Mouse (Mus musculus) bone marrow macrophage, adult 2 months (primary cell): ENCODE results near the gene Ip6k3. TPM values are rescaled to one million over a fixed set of nuclear protein-coding genes. Genes with fewer than 3 reads are reported as not detected.

ENCODE experiments used
- H3K27ac ChIP-seq: 2 replicates; pipeline ENCODE4 v1.5.1; 2012; ENCODE audit warnings: low read depth, low read length; ENCODE audit not compliant: insufficient read depth
- H3K4me1 ChIP-seq: 2 replicates; pipeline ENCODE4 v1.6.1; 2012; ENCODE audit warnings: low read length; ENCODE audit not compliant: control insufficient read depth, insufficient read depth
- H3K4me3 ChIP-seq: 2 replicates; pipeline ENCODE4 v1.5.1; 2012; ENCODE audit warnings: mild to moderate bottlenecking, low read length, moderate library complexity; ENCODE audit not compliant: insufficient read depth
- CTCF ChIP-seq: IDR thresholded peaks from 2 replicates; pipeline ENCODE4 v1.5.1; 2012; ENCODE audit warnings: low read depth, mild to moderate bottlenecking, low read length, moderate library complexity
- POLR2A ChIP-seq: IDR thresholded peaks from 2 replicates; pipeline ENCODE4 v1.6.1; 2012; ENCODE audit warnings: mild to moderate bottlenecking, low read depth, low read length, borderline replicate concordance
- polyA plus RNA-seq: library from polyadenylated mRNA; stranded (reverse); fragments of >200 nt; gene quantifications from 2 replicates; pipeline ENCODE4 v1.2.4, GENCODE M21; 2012; ENCODE audit not compliant: missing spikeins, insufficient read depth, insufficient read length

The Ip6k3 gene
- polyA plus RNA-seq, 1 experiment = not detected

GRCm38 (mm10) chr17:27172459-27172858 is 4.9 kb upstream of the Ip6k3 start:
- no peak for TF ChIP-seq POLR2A
- TF ChIP-seq CTCF = no peak
- Histone ChIP-seq H3K4me1 (peaks cover 51% of the 10 kb centered on the region), H3K27ac (0 out of 2 replicates have a peak overlapping the region, but pooled peaks have one; percentile 92)

DNA sequence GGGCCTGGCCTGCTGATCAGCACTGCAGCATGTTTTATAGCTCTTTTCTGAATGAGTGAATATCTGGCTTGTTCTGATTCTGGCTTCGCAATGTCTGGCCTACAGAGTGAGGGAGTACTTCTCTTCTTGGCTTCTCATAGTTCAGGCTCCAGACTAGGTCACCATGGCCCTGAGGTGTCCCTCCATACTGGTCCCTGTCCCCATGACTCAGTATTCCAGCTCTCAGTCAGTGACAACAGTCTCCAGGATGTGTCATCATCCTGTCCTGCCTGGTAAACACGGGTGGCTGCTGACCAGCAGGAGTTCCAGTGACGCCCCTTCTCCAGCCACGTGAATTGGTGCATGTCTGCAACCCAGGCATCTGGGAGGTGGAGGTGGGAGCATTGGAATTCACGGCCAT is 3.5 kb upstream of the Ip6k3 start:
- peaks cover 51% of the 10 kb centered on the region for H3K4me1 ChIP-seq
- 0 out of 2 replicates have a peak overlapping the region, but pooled peaks have one; percentile 21 for H3K27ac ChIP-seq
- TF ChIP-seq POLR2A = no peak
- no peak for TF ChIP-seq CTCF
- H3K4me3 ChIP-seq = no peak overlapping the region

More at GRCm38 (mm10) chr17:27172459-27172858, 4.9 kb upstream of the Ip6k3 start:
- H3K4me3 ChIP-seq = no peak overlapping the region

GRCm38 (mm10) chr17:27169952-27170695 is 2.5 kb upstream of the Ip6k3 start:
- no peak overlapping the region for H3K4me3 ChIP-seq
- TF ChIP-seq CTCF (no peak), POLR2A (no peak)
- peaks cover 53% of the 10 kb centered on the region for H3K4me1 ChIP-seq
- peak overlapping the region; percentile 21; the same call in 1 of the 2 replicates for H3K27ac ChIP-seq

DNA sequence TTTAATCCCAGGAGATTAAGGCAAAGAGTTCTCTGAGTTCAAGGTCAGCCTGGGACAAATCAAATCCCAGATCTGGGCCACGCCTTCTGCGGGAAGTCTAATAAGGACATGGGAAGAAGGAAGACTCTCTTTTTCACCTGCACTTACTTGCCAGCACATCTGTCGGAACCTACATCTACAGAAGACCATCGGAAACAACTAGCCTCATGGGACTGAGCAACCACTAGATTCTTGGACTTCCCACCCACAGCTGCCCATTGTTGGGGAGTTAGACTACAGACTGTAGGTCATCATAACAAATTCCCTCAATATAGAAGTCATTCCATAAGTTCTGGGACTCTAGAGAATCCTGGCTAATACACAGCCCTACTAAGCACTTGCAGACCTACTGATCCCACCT is 974 bp upstream of the Ip6k3 start:
- H3K4me3 ChIP-seq = no peak overlapping the region
- TF ChIP-seq CTCF (no peak), POLR2A (no peak)
- H3K27ac ChIP-seq = no peak overlapping the region
- peaks cover 40% of the 10 kb centered on the region for H3K4me1 ChIP-seq

DNA sequence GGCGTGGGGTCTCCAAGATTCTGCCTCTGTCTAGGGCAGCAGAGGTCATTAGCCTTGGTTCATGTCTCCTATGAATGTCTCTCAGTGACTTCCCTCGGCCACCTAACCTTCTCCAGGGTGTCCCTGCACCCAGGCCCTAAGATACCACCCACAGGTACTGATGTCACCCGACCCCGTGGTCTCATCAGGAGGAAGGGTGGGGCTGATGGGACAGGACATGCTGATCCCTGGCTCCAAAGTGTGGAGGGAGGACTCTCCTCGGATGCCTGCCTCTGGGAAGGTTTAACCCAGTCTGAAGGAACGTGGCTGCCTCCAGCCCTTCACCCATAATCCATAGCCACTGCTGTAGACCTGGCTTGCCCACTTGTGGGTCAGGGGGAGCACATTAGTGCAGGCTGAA is 694 bp downstream of the Ip6k3 start:
- TF ChIP-seq CTCF (no peak), POLR2A (no peak)
- H3K27ac ChIP-seq = no peak overlapping the region
- H3K4me3 ChIP-seq = no peak overlapping the region
- peaks cover 27% of the 10 kb centered on the region for H3K4me1 ChIP-seq

GRCm38 (mm10) chr17:27165054-27165773 is 2.4 kb downstream of the Ip6k3 start:
- Histone ChIP-seq H3K27ac (no peak overlapping the region), H3K4me1 (peaks cover 14% of the 10 kb centered on the region), H3K4me3 (no peak overlapping the region)
- TF ChIP-seq CTCF = peak; percentile 40; the same call in 1 of the 2 replicates
- no peak for TF ChIP-seq POLR2A

DNA sequence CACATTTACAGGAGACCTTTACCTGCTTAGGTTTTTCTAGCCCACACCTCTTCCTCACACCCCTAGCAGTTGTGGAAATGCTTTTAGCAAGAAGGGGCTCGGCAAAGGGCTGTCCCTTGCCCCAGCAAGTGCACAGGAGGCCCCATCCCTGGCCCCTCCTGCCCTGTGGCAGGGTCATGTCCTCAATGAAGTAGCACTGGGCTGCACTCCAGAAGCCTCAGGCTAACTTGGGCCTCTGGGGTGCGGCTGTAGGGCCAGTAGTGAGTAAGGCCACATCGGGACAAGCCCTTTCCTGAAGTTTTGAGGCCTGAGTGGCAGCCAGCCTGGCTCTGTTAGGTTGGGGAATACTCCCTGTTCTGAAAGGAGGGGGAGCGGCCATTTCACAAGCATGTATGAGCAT is 6.7 kb downstream of the Ip6k3 start:
- Histone ChIP-seq H3K4me1 (peaks cover 3% of the 10 kb centered on the region; the same call in 1 of the 2 replicates), H3K4me3 (no peak overlapping the region), H3K27ac (no peak overlapping the region)
- TF ChIP-seq POLR2A = no peak
- no peak for TF ChIP-seq CTCF

DNA sequence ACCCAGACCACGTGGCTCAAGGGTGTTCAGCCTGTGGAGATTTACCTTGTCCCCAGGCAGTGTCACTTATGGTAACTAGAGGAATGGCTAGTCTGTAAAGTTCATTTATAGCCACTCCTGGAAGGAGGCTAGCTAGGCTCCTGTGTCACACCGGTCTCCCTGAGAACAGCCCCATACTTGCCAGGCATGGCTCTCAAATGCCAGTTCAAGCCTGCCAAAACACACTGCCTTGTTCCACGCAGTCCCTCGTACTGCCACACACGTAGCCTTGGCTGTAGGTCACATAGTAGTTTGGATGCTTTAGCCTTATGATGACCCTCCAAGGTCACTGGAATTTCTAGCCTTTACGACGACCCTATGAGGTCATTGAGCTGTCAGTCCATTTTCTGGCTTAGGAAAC is 8.4 kb downstream of the Ip6k3 start:
- Histone ChIP-seq H3K4me1 (no peaks in the 10 kb centered on the region), H3K27ac (no peak overlapping the region), H3K4me3 (no peak overlapping the region)
- TF ChIP-seq POLR2A (no peak), CTCF (no peak)

GRCm38 (mm10) chr17:27158439-27158838 is 9.2 kb downstream of the Ip6k3 start:
- no peak for TF ChIP-seq POLR2A
- TF ChIP-seq CTCF = no peak
- H3K4me3 ChIP-seq = no peak overlapping the region
- no peaks in the 10 kb centered on the region for H3K4me1 ChIP-seq
- no peak overlapping the region for H3K27ac ChIP-seq

- Histone ChIP-seq H3K4me3 (no peak overlapping the region), H3K4me1 (no peaks in the 10 kb centered on the region), H3K27ac (no peak overlapping the region)
- TF ChIP-seq CTCF (no peak), POLR2A (no peak)
Observed at GRCm38 (mm10) chr17:27155752-27156151, 11.8 kb downstream of the Ip6k3 start.
